Mouse (Mus musculus) stomach, postnatal 0 days (tissue): ENCODE results near the gene Zfp59.

Source experiments
- CTCF ChIP-seq: IDR thresholded peaks from 2 replicates; pipeline ENCODE4 v1.5.1; 2016; ENCODE audit warnings: antibody characterized with exemption, low read depth, mild to moderate bottlenecking, moderate library complexity
- EP300 ChIP-seq: optimal IDR thresholded peaks from 2 replicates; pipeline ENCODE3; 2016; ENCODE audit warnings: antibody characterized with exemption

GRCm38 (mm10) chr7:27797906-27798811 lies 40.2 kb upstream of the Zfp59 start:
- TF ChIP-seq EP300: no peak
- TF ChIP-seq CTCF: peak; percentile 49
